Mouse (Mus musculus) hindbrain, embryonic 12.5 days (tissue): Measurements from ENCODE around the gene Flcn. TPM values are rescaled to one million over a fixed set of nuclear protein-coding genes. Genes with fewer than 3 reads are reported as not detected.

ENCODE experiments used
- ATAC-seq: fragments of 200-750 bp; cut with Nextera tagmentation; 2 replicates; pipeline ENCODE4 v1.8.0; 2017; ENCODE audit warnings: moderate TSS enrichment; ENCODE audit not compliant: low FRiP score
- H3K27ac ChIP-seq: fragments of 300-500 bp; sonication (generic); 2 replicates; pipeline ENCODE4 v1.5.1; 2016; ENCODE audit warnings: mild to moderate bottlenecking
- H3K27me3 ChIP-seq: fragments of 300-500 bp; sonication (generic); 2 replicates; pipeline ENCODE4 v1.6.1; 2016; ENCODE audit warnings: mild to moderate bottlenecking
- H3K36me3 ChIP-seq: fragments of 300-500 bp; sonication (generic); 2 replicates; pipeline ENCODE4 v1.6.1; 2016; ENCODE audit warnings: mild to moderate bottlenecking
- H3K4me1 ChIP-seq: fragments of 300-500 bp; sonication (generic); 2 replicates; pipeline ENCODE4 v1.6.1; 2016
- H3K4me2 ChIP-seq: fragments of 300-500 bp; sonication (generic); replicated peaks from 2 replicates; pipeline ENCODE4 v1.6.1; 2016; ENCODE audit warnings: mild to moderate bottlenecking
- H3K4me3 ChIP-seq: fragments of 300-500 bp; sonication (generic); 2 replicates; pipeline ENCODE4 v1.5.1; 2016; ENCODE audit warnings: mild to moderate bottlenecking
- H3K9ac ChIP-seq: fragments of 300-500 bp; sonication (generic); 2 replicates; pipeline ENCODE4 v1.6.1; 2016; ENCODE audit warnings: mild to moderate bottlenecking, moderate library complexity
- H3K9me3 ChIP-seq: fragments of 300-500 bp; sonication (generic); replicated peaks from 2 replicates; pipeline ENCODE4 v1.6.1; 2016; ENCODE audit warnings: mild to moderate bottlenecking
- WGBS: fragments of 180-500 bp; shearing (Covaris S2); methylation state at CpG from one replicate; pipeline ENCODE4 v1.1.7; 2016; 5-methylcytosine and 5-hydroxymethylcytosine counted together
- polyA plus RNA-seq: library from polyadenylated mRNA; unstranded; fragments of >200 nt; fragmentation: Nextera tagmentation; extraction: Ambion mirVana; gene quantifications from 2 replicates; pipeline ENCODE4 v1.2.1, GENCODE M21; 2016

Flcn gene
- polyA plus RNA-seq, 1 experiment from 2014 or later, result 36.2 TPM

DNA sequence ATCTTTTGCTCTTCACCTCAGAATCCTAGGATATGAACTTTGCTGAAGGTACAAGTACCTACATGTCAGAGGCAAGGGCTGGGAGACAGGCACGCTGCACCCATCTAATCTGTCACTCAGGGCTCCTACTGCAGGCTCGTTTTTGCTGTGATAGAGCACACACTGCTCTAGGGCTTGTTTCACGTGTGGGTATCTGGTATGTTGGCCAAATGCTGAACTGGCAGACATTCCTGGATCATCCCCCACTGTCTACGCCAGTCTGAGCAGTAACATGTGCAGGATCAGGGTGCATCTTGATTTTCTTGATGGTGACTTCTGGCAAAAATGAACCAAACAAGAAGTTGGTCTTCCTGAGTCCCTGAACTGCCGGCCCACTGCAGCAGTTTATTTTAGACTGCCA, 32.6 kb downstream of the Flcn start:
- Histone ChIP-seq H3K27me3 (no peaks in the 10 kb centered on the region), H3K9me3 (no peaks in the 10 kb centered on the region), H3K27ac (no peak overlapping the region), H3K9ac (no peak overlapping the region), H3K4me2 (no peak overlapping the region), H3K4me3 (no peak overlapping the region), H3K4me1 (no peaks in the 10 kb centered on the region), H3K36me3 (peaks cover 62% of the 10 kb centered on the region)
- no peak for ATAC-seq
- 92% methylated on average over 5 of the region's 5 CpGs for WGBS

DNA sequence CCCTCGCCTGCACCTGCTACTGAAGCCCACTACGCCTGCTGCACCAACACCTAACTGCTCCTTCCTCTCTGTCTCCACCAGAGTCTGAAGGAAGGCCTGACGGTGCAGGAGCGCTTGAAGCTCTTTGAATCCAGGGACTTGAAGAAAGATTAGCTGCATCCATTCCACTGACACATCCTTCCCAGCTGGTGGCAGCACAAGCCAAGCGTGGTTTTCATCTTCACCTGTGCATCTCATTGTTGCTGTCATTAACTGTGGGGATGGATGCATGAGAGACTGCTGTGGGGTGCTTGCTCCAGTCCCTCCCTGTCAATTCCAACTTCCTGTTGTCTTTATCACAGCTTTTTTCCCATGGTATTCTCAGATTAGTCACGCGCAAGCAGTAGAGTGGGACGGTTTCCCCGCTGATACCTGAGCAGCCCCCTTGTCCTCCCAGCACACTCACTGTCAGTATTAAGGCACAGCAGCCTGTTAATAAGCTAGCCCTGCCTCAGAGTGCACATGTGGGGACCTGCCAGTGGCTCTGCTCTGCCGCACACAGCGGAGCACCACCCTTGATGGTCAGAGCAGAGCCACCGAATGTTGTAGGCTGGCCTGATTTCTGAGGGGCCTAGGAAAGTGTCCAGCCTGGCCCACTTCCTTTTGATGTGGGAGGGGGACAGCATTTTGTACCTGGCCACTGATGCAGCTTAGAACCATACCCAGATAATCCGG, 34.2 kb downstream of the Flcn start:
- H3K4me1 ChIP-seq, result no peaks in the 10 kb centered on the region
- H3K27ac ChIP-seq, result no peak overlapping the region
- no peak for ATAC-seq
- 86% methylated on average over 13 of the region's 13 CpGs for WGBS
- H3K9me3 ChIP-seq, result no peaks in the 10 kb centered on the region
- H3K4me3 ChIP-seq, result no peak overlapping the region
- peaks cover 79% of the 10 kb centered on the region for H3K36me3 ChIP-seq
- H3K27me3 ChIP-seq, result no peaks in the 10 kb centered on the region
- H3K4me2 ChIP-seq, result no peak overlapping the region
- H3K9ac ChIP-seq, result no peak overlapping the region

DNA sequence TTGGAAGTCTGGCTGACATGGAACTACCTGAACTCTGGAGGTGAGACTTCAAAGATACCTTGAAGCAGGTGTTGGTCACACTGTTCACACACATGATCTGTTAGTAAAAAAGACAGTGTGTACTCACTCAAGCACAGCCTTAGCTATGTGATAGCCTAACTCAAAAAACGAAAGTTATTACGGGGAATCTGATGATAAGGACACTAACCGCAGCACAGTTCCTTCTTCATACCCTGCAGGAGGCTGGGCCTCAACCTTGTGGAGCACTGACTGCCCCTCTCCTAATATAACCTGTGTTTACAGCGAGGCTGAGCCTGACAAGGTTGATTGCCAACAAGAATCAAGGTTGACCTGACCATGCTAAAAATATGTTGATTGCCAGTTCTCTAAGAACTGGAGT, 35.3 kb downstream of the Flcn start:
- no peak for ATAC-seq
- WGBS, result 89% methylated on average over 4 of the region's 4 CpGs
- H3K36me3 ChIP-seq, result peaks cover 88% of the 10 kb centered on the region

DNA sequence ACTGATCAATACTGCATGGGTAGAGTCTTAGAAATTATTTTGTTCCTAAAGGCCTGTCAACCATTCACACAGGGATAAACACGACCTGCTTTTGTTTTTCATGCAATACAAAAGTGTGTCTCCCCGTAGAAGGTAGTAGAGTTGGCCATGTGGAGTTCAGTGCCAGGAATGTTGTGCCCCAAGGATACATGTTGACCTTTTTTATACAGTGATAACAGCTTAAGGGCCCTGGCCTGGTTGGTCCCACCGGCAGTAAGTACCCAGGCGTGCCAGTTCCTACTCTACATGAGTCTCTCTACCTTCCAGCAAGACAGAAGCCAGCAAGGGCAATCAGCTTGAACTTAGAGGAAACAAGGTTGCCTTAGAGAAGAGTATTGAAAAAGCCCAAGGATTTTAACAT, 36.9 kb downstream of the Flcn start:
- no peak overlapping the region for H3K4me2 ChIP-seq
- H3K4me1 ChIP-seq, result no peaks in the 10 kb centered on the region
- no peaks in the 10 kb centered on the region for H3K27me3 ChIP-seq
- no peak for ATAC-seq
- H3K4me3 ChIP-seq, result no peak overlapping the region
- H3K9ac ChIP-seq, result no peak overlapping the region
- 90% methylated on average over 4 of the region's 4 CpGs for WGBS
- peaks cover 95% of the 10 kb centered on the region for H3K36me3 ChIP-seq
- H3K27ac ChIP-seq, result no peak overlapping the region
- H3K9me3 ChIP-seq, result no peaks in the 10 kb centered on the region

More for the DNA sequence above, 35.3 kb downstream of the Flcn start:
- no peak overlapping the region for H3K9ac ChIP-seq
- H3K4me2 ChIP-seq, result no peak overlapping the region
- H3K4me1 ChIP-seq, result no peaks in the 10 kb centered on the region
- no peaks in the 10 kb centered on the region for H3K27me3 ChIP-seq
- no peaks in the 10 kb centered on the region for H3K9me3 ChIP-seq
- no peak overlapping the region for H3K4me3 ChIP-seq
- no peak overlapping the region for H3K27ac ChIP-seq

DNA sequence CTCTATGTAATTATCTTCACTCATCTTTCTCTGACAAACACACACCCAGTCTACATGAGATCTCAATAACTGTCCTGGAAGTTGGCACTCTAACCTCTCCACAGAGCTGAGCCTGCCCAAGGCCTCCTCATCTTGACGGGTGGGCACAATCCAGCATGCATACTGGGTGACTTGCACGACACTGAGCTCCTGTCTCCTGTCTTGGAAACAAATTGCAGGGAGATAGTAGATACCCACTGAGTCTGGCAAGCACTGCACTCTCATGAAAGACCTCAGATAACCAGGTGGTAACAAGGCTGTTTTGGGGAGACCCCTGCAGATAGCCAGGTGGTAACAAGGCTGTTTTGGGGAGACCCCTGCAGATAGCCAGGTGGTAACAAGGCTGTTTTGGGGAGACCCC, 37.5 kb downstream of the Flcn start:
- Histone ChIP-seq H3K4me3 (no peak overlapping the region), H3K4me1 (no peaks in the 10 kb centered on the region), H3K36me3 (peaks cover 97% of the 10 kb centered on the region), H3K9ac (no peak overlapping the region), H3K27me3 (no peaks in the 10 kb centered on the region), H3K4me2 (no peak overlapping the region), H3K9me3 (no peaks in the 10 kb centered on the region), H3K27ac (no peak overlapping the region)
- ATAC-seq, result no peak
- WGBS, result 90% methylated on average over 2 of the region's 2 CpGs

DNA sequence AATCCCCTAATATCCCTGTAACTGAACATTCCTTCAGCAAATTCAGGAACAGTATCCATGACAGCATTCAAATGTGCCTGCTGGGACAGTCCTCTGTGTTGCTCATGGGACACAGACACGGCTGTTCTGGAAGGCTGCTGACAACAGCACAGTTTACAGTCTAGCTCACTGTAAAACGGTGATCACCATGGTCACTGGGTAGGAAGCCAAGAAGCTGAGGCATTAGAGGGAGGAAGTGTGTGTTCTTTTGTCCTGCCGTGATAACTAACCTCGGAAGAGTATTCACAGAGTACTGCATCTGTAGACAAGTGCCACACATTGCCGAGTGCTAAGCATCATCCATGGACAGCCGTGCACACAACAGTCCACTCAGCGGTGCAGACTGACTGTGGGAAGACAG, 39.1 kb downstream of the Flcn start:
- no peak for ATAC-seq
- WGBS, result 89% methylated on average over 7 of the region's 7 CpGs
- H3K9ac ChIP-seq, result no peak overlapping the region
- H3K27me3 ChIP-seq, result no peaks in the 10 kb centered on the region
- no peak overlapping the region for H3K27ac ChIP-seq
- H3K4me3 ChIP-seq, result no peak overlapping the region
- no peaks in the 10 kb centered on the region for H3K9me3 ChIP-seq
- peaks cover 95% of the 10 kb centered on the region for H3K36me3 ChIP-seq
- no peaks in the 10 kb centered on the region for H3K4me1 ChIP-seq
- H3K4me2 ChIP-seq, result no peak overlapping the region

DNA sequence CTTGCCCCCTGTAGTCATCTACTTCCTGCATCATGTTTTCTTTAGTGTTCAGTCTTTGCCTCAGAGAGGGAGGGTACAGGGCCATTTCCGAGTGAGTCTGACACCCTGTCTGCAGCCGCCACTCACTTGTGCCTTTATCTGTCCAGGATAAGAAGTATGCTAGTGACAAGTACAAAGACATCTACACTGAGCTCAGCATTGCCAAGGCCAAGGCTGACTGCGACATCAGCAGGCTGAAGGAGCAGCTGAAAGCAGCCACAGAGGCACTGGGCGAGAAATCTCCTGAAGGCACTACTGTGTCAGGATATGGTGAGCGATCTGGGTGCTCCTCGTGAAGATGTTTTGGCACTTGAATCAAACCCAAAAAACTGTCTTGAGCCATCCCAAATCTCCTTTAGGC, 40.1 kb downstream of the Flcn start:
- no peaks in the 10 kb centered on the region for H3K4me1 ChIP-seq
- no peak for ATAC-seq
- H3K9ac ChIP-seq, result no peak overlapping the region
- no peak overlapping the region for H3K4me3 ChIP-seq
- H3K9me3 ChIP-seq, result no peaks in the 10 kb centered on the region
- WGBS, result 90% methylated on average over 6 of the region's 6 CpGs
- H3K27ac ChIP-seq, result no peak overlapping the region
- H3K27me3 ChIP-seq, result no peaks in the 10 kb centered on the region
- no peak overlapping the region for H3K4me2 ChIP-seq
- peaks cover 96% of the 10 kb centered on the region for H3K36me3 ChIP-seq

DNA sequence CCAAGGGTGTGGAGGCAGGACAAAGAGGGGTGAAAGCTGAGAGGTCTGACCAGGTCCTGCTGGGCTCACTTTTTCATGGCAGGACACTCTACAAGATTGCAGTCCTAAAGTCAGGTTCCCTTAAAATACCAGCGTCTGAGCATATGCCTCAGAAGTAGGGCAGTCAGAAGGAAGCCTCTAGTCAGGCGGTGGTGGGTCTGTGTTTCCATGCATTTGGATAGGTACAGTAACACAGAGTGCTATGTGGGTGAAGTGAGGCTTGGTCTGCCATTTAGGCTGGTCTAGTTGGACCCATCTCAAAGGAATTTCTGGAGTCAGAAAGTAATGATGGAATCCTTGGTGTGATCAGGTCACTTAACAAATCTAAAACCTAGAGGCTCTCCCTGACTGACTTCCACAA, 40.5 kb downstream of the Flcn start:
- Histone ChIP-seq H3K4me3 (no peak overlapping the region), H3K27ac (no peak overlapping the region), H3K36me3 (peaks cover 96% of the 10 kb centered on the region), H3K9ac (no peak overlapping the region), H3K27me3 (no peaks in the 10 kb centered on the region), H3K9me3 (no peaks in the 10 kb centered on the region), H3K4me2 (no peak overlapping the region), H3K4me1 (no peaks in the 10 kb centered on the region)
- ATAC-seq, result no peak
- 86% methylated on average over 2 of the region's 2 CpGs for WGBS

DNA sequence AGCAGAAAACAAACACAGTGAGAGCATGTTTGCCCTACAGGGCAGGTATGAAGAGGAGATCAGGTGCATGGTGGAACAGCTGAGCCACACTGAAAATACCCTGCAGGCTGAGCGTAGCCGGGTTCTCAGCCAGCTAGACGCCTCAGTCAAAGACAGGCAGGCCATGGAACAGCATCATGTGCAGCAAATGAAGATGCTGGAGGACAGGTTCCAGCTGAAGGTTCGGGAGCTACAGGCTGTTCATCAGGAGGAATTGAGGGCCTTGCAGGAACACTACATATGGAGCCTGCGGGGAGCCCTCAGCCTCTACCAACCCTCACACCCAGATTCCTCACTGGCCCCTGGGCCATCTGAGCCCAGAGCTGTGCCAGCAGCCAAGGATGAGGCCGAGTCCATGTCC, 49.0 kb downstream of the Flcn start:
- Histone ChIP-seq H3K36me3 (peaks cover 94% of the 10 kb centered on the region), H3K27ac (no peak overlapping the region), H3K4me1 (no peaks in the 10 kb centered on the region), H3K9me3 (no peaks in the 10 kb centered on the region), H3K4me2 (no peak overlapping the region), H3K9ac (no peak overlapping the region), H3K27me3 (no peaks in the 10 kb centered on the region), H3K4me3 (no peak overlapping the region)
- ATAC-seq, result no peak
- WGBS, result 95% methylated on average over 6 of the region's 6 CpGs

DNA sequence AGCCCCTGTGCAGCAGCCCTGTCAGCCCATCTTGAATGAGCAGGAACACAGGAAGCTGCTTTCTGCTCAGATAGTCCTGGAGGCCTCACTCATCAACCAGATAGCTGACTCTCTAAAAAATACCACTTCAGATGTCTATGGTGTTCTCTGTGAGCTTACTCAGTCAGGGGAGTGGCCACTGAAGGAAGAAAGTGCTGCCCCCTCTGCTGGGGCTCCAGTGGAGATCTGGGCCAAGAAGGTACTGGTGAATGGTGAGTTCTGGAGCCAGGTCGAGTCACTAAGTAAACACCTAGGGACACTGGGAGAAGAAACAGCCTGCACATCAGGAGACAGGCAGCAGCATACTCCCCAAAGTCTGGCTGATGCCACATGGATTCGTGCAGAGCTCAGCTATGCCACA, 50.2 kb downstream of the Flcn start:
- H3K4me3 ChIP-seq, result no peak overlapping the region
- peaks cover 94% of the 10 kb centered on the region for H3K36me3 ChIP-seq
- WGBS, result 92% methylated on average over 2 of the region's 2 CpGs
- no peaks in the 10 kb centered on the region for H3K9me3 ChIP-seq
- ATAC-seq, result no peak
- H3K27ac ChIP-seq, result no peak overlapping the region
- H3K4me1 ChIP-seq, result no peaks in the 10 kb centered on the region
- H3K27me3 ChIP-seq, result no peaks in the 10 kb centered on the region
- no peak overlapping the region for H3K9ac ChIP-seq
- H3K4me2 ChIP-seq, result no peak overlapping the region

DNA sequence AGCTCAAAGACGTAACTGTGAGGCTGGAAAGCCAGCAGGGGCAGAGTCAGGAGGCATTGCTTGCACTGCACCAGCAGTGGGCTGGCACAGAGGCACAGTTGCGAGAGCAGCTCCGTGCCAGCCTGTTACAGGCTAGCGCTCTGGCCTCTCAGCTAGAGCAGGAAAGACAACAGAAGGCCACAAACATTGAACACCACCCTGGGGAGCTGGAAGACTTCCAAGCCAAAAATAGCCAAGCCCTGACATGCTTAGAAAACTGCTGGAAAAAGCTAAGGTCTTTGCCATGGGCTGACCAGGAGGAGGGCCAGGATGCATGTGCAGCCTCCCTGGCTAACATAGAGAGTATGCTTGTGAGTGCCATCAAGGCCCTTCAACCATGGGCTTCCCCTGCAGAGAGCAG, 50.6 kb downstream of the Flcn start:
- Histone ChIP-seq H3K4me1 (no peaks in the 10 kb centered on the region), H3K27me3 (no peaks in the 10 kb centered on the region), H3K27ac (no peak overlapping the region; the same call in 1 of the 2 replicates), H3K36me3 (peaks cover 93% of the 10 kb centered on the region), H3K4me2 (no peak overlapping the region), H3K4me3 (no peak overlapping the region), H3K9me3 (no peaks in the 10 kb centered on the region), H3K9ac (no peak overlapping the region)
- no peak for ATAC-seq
- WGBS, result 82% methylated on average over 4 of the region's 4 CpGs

DNA sequence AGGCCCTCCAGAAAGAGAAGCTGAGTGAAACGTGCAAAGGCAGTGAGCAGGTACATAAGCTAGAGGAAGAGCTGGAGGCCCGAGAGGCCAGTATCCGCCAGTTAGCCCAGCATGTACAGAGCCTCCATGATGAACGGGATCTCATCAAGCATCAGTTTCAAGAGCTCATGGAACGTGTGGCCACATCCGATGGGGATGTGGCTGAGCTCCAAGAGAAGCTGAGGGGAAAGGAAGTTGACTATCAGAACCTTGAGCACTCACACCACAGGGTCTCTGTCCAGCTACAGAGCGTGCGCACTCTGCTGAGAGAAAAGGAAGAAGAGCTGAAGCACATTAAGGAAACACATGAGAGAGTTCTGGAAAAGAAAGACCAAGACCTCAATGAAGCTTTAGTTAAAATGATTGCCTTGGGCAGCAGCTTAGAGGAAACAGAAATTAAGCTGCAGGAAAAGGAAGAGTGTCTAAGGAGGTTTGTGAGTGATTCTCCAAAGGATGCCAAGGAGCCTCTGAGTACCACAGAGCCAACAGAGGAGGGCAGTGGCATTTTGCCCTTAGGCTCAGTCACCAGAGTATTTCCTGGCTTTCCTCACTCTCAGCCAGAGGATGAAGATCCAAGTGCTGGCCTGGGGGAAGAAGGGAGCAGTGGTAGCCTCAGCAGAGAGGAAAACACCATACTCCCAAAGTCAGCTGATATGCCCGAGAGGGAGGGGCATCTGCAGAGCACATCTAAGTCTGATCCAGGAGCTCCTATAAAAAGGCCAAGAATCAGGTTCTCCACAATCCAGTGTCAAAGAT, 51.4 kb downstream of the Flcn start:
- Histone ChIP-seq H3K27me3 (no peaks in the 10 kb centered on the region), H3K9me3 (no peaks in the 10 kb centered on the region), H3K4me3 (no peak overlapping the region), H3K4me1 (no peaks in the 10 kb centered on the region), H3K4me2 (no peak overlapping the region), H3K9ac (no peak overlapping the region), H3K27ac (no peak overlapping the region), H3K36me3 (peaks cover 93% of the 10 kb centered on the region)
- 90% methylated on average over 9 of the region's 9 CpGs for WGBS
- ATAC-seq, result no peak

DNA sequence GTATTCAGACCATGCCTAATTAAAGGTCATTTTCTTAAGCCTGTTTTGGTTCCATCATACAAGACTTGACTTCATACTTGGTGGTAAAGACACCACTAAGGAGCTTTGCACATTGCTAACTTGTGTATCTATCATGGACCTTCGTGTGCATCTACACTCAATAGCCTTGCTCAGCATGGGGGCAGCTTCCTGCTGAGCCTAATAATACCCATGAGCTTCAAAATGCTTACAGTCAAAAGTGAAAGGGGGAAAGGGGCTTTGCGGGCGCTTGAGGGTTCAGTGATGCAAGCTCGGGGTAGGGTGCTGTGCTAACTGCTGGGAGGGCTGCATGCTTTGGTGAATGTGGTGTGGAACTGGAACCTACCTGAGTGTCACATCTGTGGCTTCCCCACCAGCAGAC, 53.5 kb downstream of the Flcn start:
- Histone ChIP-seq H3K9ac (no peak overlapping the region), H3K4me2 (no peak overlapping the region), H3K4me3 (no peak overlapping the region), H3K27me3 (no peaks in the 10 kb centered on the region), H3K9me3 (no peaks in the 10 kb centered on the region), H3K36me3 (peaks cover 97% of the 10 kb centered on the region), H3K4me1 (no peaks in the 10 kb centered on the region), H3K27ac (no peak overlapping the region)
- 66% methylated on average over 4 of the region's 4 CpGs for WGBS
- no peak for ATAC-seq
